Mouse (Mus musculus) lung, embryonic 14.5 days (tissue): ENCODE data around the gene Klk8. TPM values are rescaled to one million over a fixed set of nuclear protein-coding genes. Genes with fewer than 3 reads are reported as not detected.
A peak's percentile ranks its signal among the peaks of the same experiment; 100 is the strongest.

ENCODE experiments used
- ATAC-seq: fragments of 200-750 bp; cut with Nextera tagmentation; 2 replicates; pipeline ENCODE4 v1.8.0; 2017; ENCODE audit warnings: mild to moderate bottlenecking, moderate TSS enrichment, moderate library complexity; ENCODE audit not compliant: insufficient read depth
- DNase-seq: peaks from one replicate; pipeline ENCODE4 v3.0.0-alpha.2; 2015
- H3K27ac ChIP-seq: fragments of 300-500 bp; sonication (generic); 2 replicates; pipeline ENCODE4 v1.5.1; 2014; ENCODE audit warnings: low read depth, mild to moderate bottlenecking, moderate library complexity
- H3K27me3 ChIP-seq: fragments of 300-500 bp; sonication (generic); 2 replicates; pipeline ENCODE4 v1.6.1; 2014; ENCODE audit warnings: low read length, control low read depth; ENCODE audit not compliant: insufficient read depth
- H3K36me3 ChIP-seq: fragments of 300-500 bp; sonication (generic); 2 replicates; pipeline ENCODE4 v1.6.1; 2014; ENCODE audit warnings: control low read depth; ENCODE audit not compliant: insufficient read depth
- H3K4me1 ChIP-seq: fragments of 300-500 bp; sonication (generic); 2 replicates; pipeline ENCODE4 v1.6.1; 2014; ENCODE audit warnings: antibody characterized with exemption, control low read depth; ENCODE audit not compliant: insufficient read depth
- H3K4me2 ChIP-seq: fragments of 300-500 bp; sonication (generic); 2 replicates; pipeline ENCODE4 v1.6.1; 2014; ENCODE audit warnings: mild to moderate bottlenecking
- H3K4me3 ChIP-seq: fragments of 300-500 bp; sonication (generic); 2 replicates; pipeline ENCODE4 v1.5.1; 2014; ENCODE audit warnings: low read depth, low read length
- H3K9ac ChIP-seq: fragments of 300-500 bp; sonication (generic); 2 replicates; pipeline ENCODE4 v1.6.1; 2014
- H3K9me3 ChIP-seq: fragments of 300-500 bp; sonication (generic); 2 replicates; pipeline ENCODE4 v1.6.1; 2016; ENCODE audit warnings: low read depth, low read length, control low read depth
- CTCF ChIP-seq: IDR thresholded peaks from 2 replicates; pipeline ENCODE4 v1.5.1; 2016; ENCODE audit warnings: antibody characterized with exemption, low read depth
- WGBS: fragments of 180-500 bp; shearing (Covaris S2); extraction: QIAGEN DNeasy Blood & Tissue Kit; methylation state at CpG from one replicate; pipeline ENCODE4 v1.1.7; 2014; 5-methylcytosine and 5-hydroxymethylcytosine counted together
- polyA plus RNA-seq: library from polyadenylated mRNA; unstranded; fragments of >200 nt; fragmentation: Nextera tagmentation; extraction: Ambion mirVana; gene quantifications from 2 replicates; pipeline ENCODE4 v1.2.1, GENCODE M21; 2014

The Klk8 gene
- polyA plus RNA-seq, 1 experiment from 2014 or later: 26.2 TPM

- H3K9me3 ChIP-seq: no peaks in the 10 kb centered on the region
- TF ChIP-seq CTCF: no peak
- H3K4me1 ChIP-seq: no peaks in the 10 kb centered on the region
- no peak overlapping the region for H3K9ac ChIP-seq
- no peak for ATAC-seq
- no peak for DNase-seq
- no peak overlapping the region for H3K27ac ChIP-seq
- H3K4me2 ChIP-seq: no peak overlapping the region
- H3K4me3 ChIP-seq: no peak overlapping the region
- H3K36me3 ChIP-seq: no peaks in the 10 kb centered on the region
- H3K27me3 ChIP-seq: peaks cover 5% of the 10 kb centered on the region; the same call in 1 of the 2 replicates
- WGBS: 49% methylated on average over 6 of the region's 6 CpGs
These were observed 17.1 kb upstream of the Klk8 start for GRCm38 (mm10) chr7:43780241-43780640.

GRCm38 (mm10) chr7:43780746-43781145 lies 16.6 kb upstream of the Klk8 start, which contains the start of gene Klk10:
Klk10 (plus strand) TSS chr7:43781035.
- H3K4me3 ChIP-seq: no peak within 1 kb of the TSS
- ATAC-seq (no peak), DNase-seq (no peak)
- no peaks in the 10 kb centered on the region for H3K36me3 ChIP-seq
- H3K27ac ChIP-seq: no peak within 1 kb of the TSS
- 32% methylated on average over 5 of the region's 5 CpGs for WGBS
- H3K4me1 ChIP-seq: no peaks in the 10 kb centered on the region
- no peak within 1 kb of the TSS for H3K9ac ChIP-seq
- H3K9me3 ChIP-seq: no peaks in the 10 kb centered on the region
- H3K27me3 ChIP-seq: peaks cover 5% of the 10 kb centered on the region; the same call in 1 of the 2 replicates
- no peak within 1 kb of the TSS for H3K4me2 ChIP-seq
- no peak for TF ChIP-seq CTCF

GRCm38 (mm10) chr7:43781541-43781940 lies 15.8 kb upstream of the Klk8 start:
- no peak for TF ChIP-seq CTCF
- no peaks in the 10 kb centered on the region for H3K36me3 ChIP-seq
- H3K27me3 ChIP-seq: peaks cover 5% of the 10 kb centered on the region; the same call in 1 of the 2 replicates
- no peaks in the 10 kb centered on the region for H3K9me3 ChIP-seq
- DNase-seq (no peak), ATAC-seq (no peak)
- H3K9ac ChIP-seq: no peak overlapping the region
- H3K4me3 ChIP-seq: no peak overlapping the region
- 78% methylated on average over 11 of the region's 11 CpGs for WGBS
- no peak overlapping the region for H3K4me2 ChIP-seq
- no peak overlapping the region for H3K27ac ChIP-seq
- H3K4me1 ChIP-seq: no peaks in the 10 kb centered on the region

- peaks cover 5% of the 10 kb centered on the region; the same call in 1 of the 2 replicates for H3K27me3 ChIP-seq
- peak; percentile 88 for TF ChIP-seq CTCF
- DNase-seq: peak; percentile 91
- peak overlapping the region; percentile 63 for H3K4me2 ChIP-seq
- H3K4me1 ChIP-seq: no peaks in the 10 kb centered on the region
- WGBS: 7% methylated on average over 36 of the region's 36 CpGs
- no peak overlapping the region for H3K27ac ChIP-seq
- H3K4me3 ChIP-seq: peak overlapping the region; percentile 21
- no peaks in the 10 kb centered on the region for H3K9me3 ChIP-seq
- H3K9ac ChIP-seq: no peak overlapping the region
- no peaks in the 10 kb centered on the region for H3K36me3 ChIP-seq
- peak; percentile 86 for ATAC-seq
These were observed 14.8 kb upstream of the Klk8 start for GRCm38 (mm10) chr7:43782275-43783265.

GRCm38 (mm10) chr7:43785286-43785685 lies 12.1 kb upstream of the Klk8 start:
- Histone ChIP-seq H3K27ac (no peak overlapping the region), H3K36me3 (no peaks in the 10 kb centered on the region), H3K4me2 (no peak overlapping the region), H3K4me1 (no peaks in the 10 kb centered on the region), H3K4me3 (no peak overlapping the region), H3K27me3 (peaks cover 5% of the 10 kb centered on the region; the same call in 1 of the 2 replicates), H3K9me3 (no peaks in the 10 kb centered on the region), H3K9ac (no peak overlapping the region)
- DNase-seq (peak; percentile 44), ATAC-seq (peak; percentile 18; the same call in 1 of the 2 replicates)
- 81% methylated on average over 1 of the region's 1 CpGs for WGBS
- TF ChIP-seq CTCF: peak; percentile 18; the same call in 1 of the 2 replicates

GRCm38 (mm10) chr7:43788096-43788495 lies 9.3 kb upstream of the Klk8 start:
- Histone ChIP-seq H3K9me3 (no peaks in the 10 kb centered on the region), H3K4me2 (no peak overlapping the region), H3K4me1 (no peaks in the 10 kb centered on the region), H3K36me3 (no peaks in the 10 kb centered on the region), H3K9ac (no peak overlapping the region), H3K27me3 (peaks cover 5% of the 10 kb centered on the region; the same call in 1 of the 2 replicates), H3K27ac (no peak overlapping the region), H3K4me3 (no peak overlapping the region)
- no peak for TF ChIP-seq CTCF
- ATAC-seq (no peak), DNase-seq (no peak)
- WGBS: 47% methylated on average over 3 of the region's 3 CpGs

GRCm38 (mm10) chr7:43789295-43789694 lies 8.1 kb upstream of the Klk8 start:
- Histone ChIP-seq H3K36me3 (no peaks in the 10 kb centered on the region), H3K4me3 (no peak overlapping the region), H3K4me2 (no peak overlapping the region), H3K27ac (no peak overlapping the region), H3K9ac (no peak overlapping the region), H3K4me1 (no peaks in the 10 kb centered on the region), H3K27me3 (no peaks in the 10 kb centered on the region), H3K9me3 (no peaks in the 10 kb centered on the region)
- ATAC-seq (no peak), DNase-seq (peak; percentile 16)
- 60% methylated on average over 2 of the region's 2 CpGs for WGBS
- TF ChIP-seq CTCF: 0 out of 2 replicates have a peak, but pooled peaks have one; percentile 6
